Mouse (Mus musculus) olfactory bulb, adult 2 months (tissue): ENCODE measurements at regions not wholly inside any gene's neighbourhood (a gene's known extent, or its start where the extent isn't known, plus 50 kb on each side); places are given as distances from the start of the nearest gene placed in this dataset.

ENCODE experiments used
- H3K27ac ChIP-seq: fragments of 200-500 bp; 2 replicates; pipeline ENCODE4 v1.5.1; 2012; ENCODE audit warnings: low read depth, low read length; ENCODE audit not compliant: insufficient read depth
- H3K4me1 ChIP-seq: fragments of 200-500 bp; 2 replicates; pipeline ENCODE4 v1.6.1; 2012; ENCODE audit warnings: low read length; ENCODE audit not compliant: control insufficient read depth, insufficient read depth
- H3K4me3 ChIP-seq: fragments of 200-500 bp; 2 replicates; pipeline ENCODE4 v1.5.1; 2012; ENCODE audit warnings: mild to moderate bottlenecking, low read depth, low read length, moderate library complexity; ENCODE audit not compliant: insufficient read depth
- CTCF ChIP-seq: fragments of 200-500 bp; IDR thresholded peaks from 2 replicates; pipeline ENCODE4 v1.5.1; 2012; ENCODE audit warnings: low read depth, mild to moderate bottlenecking, low read length, moderate library complexity; ENCODE audit not compliant: insufficient read depth
- POLR2A ChIP-seq: fragments of 200-500 bp; IDR thresholded peaks from 2 replicates; pipeline ENCODE4 v1.6.1; 2012; ENCODE audit warnings: mild to moderate bottlenecking, low read depth, low read length, moderate library complexity; ENCODE audit not compliant: insufficient read depth
- WGBS: fragments of 180-500 bp; shearing (Covaris S2); methylation state at CpG from one replicate; pipeline ENCODE4 v1.1.7; 2018; 5-methylcytosine and 5-hydroxymethylcytosine counted together

- no peak for TF ChIP-seq CTCF
- peaks cover 6% of the 10 kb centered on the region; the same call in 1 of the 2 replicates for H3K4me1 ChIP-seq
- 96% methylated on average over 6 of the region's 6 CpGs for WGBS
- H3K4me3 ChIP-seq = no peak overlapping the region
- no peak overlapping the region for H3K27ac ChIP-seq
Observed at GRCm38 (mm10) chr15:59152786-59153388, 263.8 kb downstream of the Gm49356 start.

- Histone ChIP-seq H3K4me3 (no peak overlapping the region), H3K27ac (no peak overlapping the region), H3K4me1 (peaks cover 6% of the 10 kb centered on the region; the same call in 1 of the 2 replicates)
- TF ChIP-seq POLR2A = no peak
- TF ChIP-seq CTCF = no peak
- 69% methylated on average over 16 of the region's 16 CpGs for WGBS
Observed at GRCm38 (mm10) chr15:59153416-59154250, 264.5 kb downstream of the Gm49356 start.

- peaks cover 6% of the 10 kb centered on the region; the same call in 1 of the 2 replicates for H3K4me1 ChIP-seq
- TF ChIP-seq POLR2A (no peak), CTCF (no peak)
- H3K27ac ChIP-seq = no peak overlapping the region
- 68% methylated on average over 6 of the region's 6 CpGs for WGBS
- no peak overlapping the region for H3K4me3 ChIP-seq
Observed at GRCm38 (mm10) chr15:59154407-59155288, 265.6 kb downstream of the Gm49356 start.

GRCm38 (mm10) chr15:59155289-59155623, 266.2 kb downstream of the Gm49356 start:
- Histone ChIP-seq H3K4me3 (no peak overlapping the region), H3K27ac (no peak overlapping the region), H3K4me1 (peaks cover 6% of the 10 kb centered on the region; the same call in 1 of the 2 replicates)
- TF ChIP-seq CTCF (no peak), POLR2A (no peak)

GRCm38 (mm10) chr15:59156328-59156727, 267.2 kb downstream of the Gm49356 start:
- 89% methylated on average over 7 of the region's 7 CpGs for WGBS
- TF ChIP-seq CTCF (no peak), POLR2A (no peak)
- Histone ChIP-seq H3K4me1 (peaks cover 6% of the 10 kb centered on the region; the same call in 1 of the 2 replicates), H3K27ac (no peak overlapping the region), H3K4me3 (no peak overlapping the region)

- no peak overlapping the region for H3K27ac ChIP-seq
- no peak overlapping the region for H3K4me3 ChIP-seq
- peaks cover 6% of the 10 kb centered on the region; the same call in 1 of the 2 replicates for H3K4me1 ChIP-seq
- TF ChIP-seq CTCF (no peak), POLR2A (no peak)
- WGBS = 96% methylated on average over 4 of the region's 4 CpGs
Observed at GRCm38 (mm10) chr15:59158760-59159159, 269.7 kb downstream of the Gm49356 start.

- Histone ChIP-seq H3K4me1 (no peaks in the 10 kb centered on the region), H3K27ac (no peak overlapping the region), H3K4me3 (no peak overlapping the region)
- WGBS = 93% methylated on average over 16 of the region's 17 CpGs
- TF ChIP-seq CTCF (no peak), POLR2A (no peak)
Observed at GRCm38 (mm10) chr15:59160931-59161920, 272.1 kb downstream of the Gm49356 start.

- TF ChIP-seq POLR2A (no peak), CTCF (no peak)
- Histone ChIP-seq H3K27ac (no peak overlapping the region), H3K4me3 (no peak overlapping the region), H3K4me1 (peaks cover 6% of the 10 kb centered on the region; the same call in 1 of the 2 replicates)
- 73% methylated on average over 8 of the region's 8 CpGs for WGBS
Observed at GRCm38 (mm10) chr15:59167937-59168659, 279.0 kb downstream of the Gm49356 start.
